Mouse (Mus musculus): ENCODE measurements around the gene Evx2.

The Evx2 gene

DNA sequence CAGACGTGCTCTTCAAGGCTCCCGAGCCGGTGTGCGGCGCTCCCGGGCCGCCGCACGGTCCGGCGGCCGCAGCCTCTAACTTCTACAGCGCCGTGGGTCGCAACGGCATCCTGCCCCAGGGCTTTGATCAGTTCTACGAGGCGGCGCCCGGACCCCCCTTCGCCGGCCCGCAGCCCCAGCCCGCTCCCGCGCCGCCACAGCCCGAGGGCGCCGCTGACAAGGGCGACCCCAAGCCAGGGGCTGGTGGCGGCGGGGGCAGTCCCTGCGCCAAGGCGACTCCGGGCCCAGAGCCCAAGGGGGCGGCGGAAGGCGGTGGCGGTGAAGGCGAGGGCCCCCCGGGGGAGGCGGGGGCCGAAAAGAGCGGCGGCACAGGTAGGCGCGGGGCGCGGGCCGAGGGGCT, 23.4 kb upstream of the Evx2 start:
- in situ Hi-C loops (cut with MboI), result no loop called here

DNA sequence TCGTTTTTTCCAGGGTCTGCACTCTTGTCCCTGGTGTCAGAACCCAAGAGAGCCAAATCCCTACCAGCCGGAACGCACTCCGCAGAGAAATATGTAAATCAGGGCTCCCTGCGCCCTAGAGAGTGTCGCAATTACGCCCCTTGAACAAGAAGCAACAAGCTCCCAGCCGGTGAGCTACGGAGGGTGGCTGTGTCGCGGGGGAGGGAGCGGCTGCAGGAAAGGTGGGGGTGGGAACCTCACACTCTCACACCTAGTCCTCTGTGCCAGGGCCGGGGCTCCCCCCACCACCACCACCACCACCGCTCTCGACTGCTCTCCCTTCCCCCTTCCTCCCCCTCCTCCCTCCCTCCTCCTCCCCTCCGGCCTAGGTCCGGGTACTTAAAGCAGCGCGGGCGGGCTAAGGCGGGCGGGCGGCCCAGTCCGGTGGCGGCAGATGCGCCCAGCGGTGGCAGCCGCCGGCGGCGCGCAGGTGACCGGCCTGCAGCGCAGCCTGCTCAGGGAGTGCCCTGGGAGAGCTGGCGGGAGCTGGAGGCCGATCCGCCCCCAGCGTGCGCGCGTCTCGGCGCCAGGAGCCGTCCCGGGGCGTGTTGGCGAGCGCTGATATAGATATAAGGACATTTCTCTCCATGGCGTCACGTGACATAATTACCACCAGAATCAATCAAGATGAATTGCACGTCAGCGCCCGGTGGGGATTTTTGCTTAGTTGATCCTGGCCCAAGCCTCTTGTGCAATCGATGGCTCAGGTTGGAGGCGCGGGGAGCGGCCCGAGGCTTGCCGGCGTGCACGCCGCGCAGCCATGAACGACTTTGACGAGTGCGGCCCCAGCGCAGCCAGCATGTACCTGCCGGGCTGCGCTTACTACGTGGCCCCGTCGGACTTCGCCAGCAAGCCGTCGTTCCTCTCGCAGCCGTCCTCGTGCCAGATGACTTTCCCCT, 22.5 kb upstream of the Evx2 start:
- in situ Hi-C loops (cut with MboI), result no loop called here

DNA sequence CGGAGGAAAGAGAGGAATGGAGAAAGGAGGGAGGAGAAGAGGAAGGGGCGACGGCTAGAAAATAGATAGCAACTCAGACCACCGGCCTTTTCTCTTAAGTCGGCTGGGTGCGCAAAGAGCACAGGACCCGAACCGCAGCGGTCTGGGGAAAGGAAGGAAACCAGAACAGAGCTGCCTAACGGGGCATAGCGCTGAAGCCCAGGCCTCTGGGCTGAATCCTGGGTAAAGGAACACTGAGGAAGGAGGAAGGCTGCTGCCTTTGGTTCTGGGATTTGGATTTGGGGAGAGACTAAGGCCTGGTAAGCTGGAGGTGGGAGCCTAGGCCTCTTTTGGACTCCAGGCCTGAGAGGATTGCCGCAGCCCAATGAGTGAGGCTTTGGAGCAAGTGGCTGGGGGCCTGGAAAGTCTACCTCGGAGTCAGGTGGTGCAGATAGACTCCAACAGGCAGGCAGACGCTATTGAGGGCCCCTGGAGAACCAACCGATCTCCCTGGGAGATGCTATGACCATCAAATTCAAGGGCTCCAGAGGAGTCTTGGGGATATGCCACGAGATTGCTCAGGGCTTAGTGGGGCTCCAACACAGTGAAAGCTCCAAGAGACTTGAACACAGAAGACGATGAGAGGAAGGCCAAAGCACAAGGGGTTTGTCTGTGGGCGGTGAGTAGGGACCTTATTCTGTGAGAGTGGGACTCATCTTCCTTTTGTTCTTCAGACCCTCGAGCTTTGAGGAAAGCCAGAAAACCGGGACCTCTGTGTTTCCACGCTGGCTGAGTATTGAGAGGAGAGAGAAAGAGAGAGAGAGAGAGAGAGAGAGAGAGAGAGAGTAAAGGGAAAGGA, 21.4 kb upstream of the Evx2 start:
- in situ Hi-C loops (cut with MboI), result no loop called here

DNA sequence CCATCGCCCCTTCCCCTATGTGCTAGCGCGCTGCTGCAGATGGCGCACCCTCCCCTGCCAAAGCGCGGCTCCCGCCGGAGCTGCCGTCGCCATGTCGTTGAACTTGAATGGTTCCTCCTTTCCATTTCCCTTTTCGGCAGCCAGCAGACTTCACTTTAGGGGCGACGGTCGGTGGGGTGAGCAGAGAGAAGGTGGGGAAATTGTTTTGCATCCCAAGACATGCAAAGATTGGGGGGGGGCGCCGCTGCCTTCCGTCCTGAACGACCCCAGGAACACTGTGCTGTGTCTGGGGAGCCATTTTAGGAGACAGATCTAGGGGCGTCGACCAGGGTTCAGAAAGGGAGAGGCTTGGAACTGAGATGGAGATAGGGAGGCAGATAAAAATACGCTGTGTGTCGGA, 20.6 kb upstream of the Evx2 start:
- in situ Hi-C loops (cut with MboI), result no loop called here

DNA sequence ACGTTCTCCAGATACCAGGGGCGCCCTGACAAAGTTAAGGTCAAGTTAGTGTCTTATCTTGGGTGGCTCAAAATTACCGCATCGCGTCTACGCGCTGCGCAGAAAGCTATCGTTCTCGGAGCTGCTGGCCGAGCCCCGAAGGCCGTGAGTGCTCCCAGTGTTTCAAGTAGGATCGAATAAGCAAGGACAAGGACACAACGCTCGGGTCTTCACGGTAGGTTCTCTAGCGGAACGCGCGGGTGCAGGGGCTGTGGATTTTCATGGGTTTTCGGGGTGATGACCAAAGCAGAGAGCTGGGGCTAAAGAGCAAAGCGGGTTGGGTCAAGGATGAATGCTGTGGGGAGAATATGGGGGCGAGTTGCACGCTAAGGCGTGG, 20.2 kb upstream of the Evx2 start:
- in situ Hi-C loops (cut with MboI), result no loop called here

DNA sequence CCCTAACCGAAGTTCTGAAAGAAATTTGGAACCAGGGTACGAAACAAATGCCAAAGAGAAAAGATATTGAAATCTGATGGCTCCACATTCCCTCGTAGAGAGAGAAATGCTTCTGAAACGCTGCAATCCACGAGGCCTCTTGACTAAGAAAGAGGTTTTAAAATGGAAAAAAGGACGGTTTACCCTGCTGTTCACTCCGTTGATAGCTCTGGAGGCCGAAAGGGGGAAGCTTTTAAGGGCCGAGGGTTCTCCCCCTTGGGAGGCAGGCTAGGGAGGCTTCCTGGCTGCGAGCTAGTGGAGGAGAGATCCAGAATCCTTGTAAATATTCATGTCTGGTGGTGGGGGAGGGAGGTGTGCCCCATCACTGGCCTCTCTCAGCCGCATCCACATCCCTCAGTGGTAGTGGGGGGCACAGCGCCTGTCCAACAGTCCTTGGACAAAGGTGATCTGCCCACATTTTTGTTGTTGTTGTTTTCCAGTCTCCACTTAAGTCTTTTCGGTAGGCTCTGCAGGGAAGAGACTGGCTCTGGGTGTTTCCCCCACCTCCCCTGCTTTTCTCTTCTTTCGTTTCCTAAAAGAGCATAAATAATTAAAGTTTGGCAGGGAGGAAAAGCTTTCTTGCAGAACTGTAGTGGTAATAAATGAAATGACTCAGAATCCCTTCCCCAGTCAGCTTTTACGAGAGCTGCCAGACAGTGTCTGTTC, 19.7 kb upstream of the Evx2 start, which contains the start of gene Hoxd11:
Gene Hoxd11 (plus strand): TSS at position 667 of the 705 bp plus-strand sequence.
- in situ Hi-C loops (cut with MboI), result no loop called here

DNA sequence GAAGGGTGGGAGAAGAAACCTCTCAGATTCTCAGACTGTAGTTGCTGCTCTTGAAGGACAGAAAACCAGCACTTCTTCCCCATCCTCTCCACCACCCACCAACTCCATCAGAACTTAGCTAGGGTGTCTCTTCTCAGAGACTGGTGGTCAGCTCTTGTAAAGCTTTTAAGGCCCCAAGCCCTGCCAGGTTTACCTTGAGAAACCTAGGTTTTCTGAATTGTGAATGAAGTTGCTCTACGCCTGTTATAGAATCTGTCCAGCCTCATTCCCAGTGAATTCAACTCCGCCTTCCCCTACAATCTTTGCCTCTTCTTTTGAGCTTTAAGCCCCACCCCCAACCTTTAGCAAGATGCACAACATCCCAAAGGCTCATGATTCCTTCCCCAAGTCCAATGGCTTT, 17.7 kb upstream of the Evx2 start:
- in situ Hi-C loops (cut with MboI), result no loop called here

DNA sequence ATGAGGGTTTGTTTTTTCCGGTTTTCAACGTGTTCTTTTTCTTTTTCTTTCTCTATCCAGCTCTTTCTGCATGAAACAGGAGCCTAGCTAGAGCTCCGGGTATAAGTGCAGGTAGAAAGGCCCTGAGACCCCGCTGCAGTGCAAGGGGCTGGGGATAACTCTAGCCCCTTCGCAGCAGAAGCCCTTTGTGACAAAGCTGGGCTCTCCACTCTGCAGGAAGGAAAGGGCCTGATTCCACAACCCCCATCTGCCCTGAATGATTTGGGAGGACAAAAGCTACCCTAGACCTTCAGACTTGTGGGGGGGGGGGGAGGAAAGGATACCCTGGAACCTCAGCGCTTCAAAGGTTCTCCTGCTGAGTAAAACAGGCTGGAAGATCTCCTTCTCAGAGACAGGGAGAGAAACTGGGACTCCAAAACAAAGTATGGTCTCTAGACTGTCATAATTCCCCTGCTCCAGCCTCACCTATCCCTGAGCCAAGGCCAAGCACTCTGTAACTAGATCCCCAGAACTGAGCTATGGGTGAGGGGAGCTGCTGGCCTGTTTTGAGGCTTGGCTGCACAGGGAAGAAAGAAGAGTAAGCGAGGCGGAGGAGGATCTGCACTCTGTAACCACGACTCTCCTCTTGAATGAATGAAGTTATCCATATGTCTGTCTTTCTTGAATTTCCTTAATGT, 17.2 kb upstream of the Evx2 start:
- in situ Hi-C loops (cut with MboI), result no loop called here

DNA sequence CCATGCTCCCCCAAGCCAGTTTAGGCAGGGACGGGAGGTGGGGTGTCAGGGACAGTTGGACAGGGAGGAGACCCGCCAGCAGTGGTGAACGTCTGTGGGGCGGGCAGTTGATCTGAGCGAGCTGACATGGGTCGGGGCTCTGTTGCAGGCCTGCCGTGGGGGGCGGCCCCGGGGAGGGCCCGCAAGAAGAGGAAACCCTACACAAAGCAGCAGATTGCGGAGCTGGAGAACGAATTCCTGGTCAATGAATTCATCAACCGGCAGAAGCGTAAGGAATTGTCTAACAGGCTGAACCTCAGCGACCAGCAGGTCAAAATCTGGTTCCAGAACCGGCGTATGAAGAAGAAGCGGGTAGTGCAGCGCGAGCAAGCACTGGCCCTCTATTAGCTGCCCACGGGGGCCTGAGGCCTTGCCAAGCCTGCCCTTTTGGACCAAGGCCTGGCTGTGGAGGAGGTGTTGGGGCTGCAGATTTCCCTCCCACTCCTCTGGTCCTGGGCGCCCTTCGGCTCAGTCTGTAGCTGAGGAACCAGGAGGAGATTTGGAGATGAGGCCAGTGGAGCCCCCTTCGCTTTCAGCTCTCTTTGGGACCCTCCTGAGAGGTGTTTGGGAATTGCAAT, 16.4 kb upstream of the Evx2 start:
- in situ Hi-C loops (cut with MboI), result no loop called here

DNA sequence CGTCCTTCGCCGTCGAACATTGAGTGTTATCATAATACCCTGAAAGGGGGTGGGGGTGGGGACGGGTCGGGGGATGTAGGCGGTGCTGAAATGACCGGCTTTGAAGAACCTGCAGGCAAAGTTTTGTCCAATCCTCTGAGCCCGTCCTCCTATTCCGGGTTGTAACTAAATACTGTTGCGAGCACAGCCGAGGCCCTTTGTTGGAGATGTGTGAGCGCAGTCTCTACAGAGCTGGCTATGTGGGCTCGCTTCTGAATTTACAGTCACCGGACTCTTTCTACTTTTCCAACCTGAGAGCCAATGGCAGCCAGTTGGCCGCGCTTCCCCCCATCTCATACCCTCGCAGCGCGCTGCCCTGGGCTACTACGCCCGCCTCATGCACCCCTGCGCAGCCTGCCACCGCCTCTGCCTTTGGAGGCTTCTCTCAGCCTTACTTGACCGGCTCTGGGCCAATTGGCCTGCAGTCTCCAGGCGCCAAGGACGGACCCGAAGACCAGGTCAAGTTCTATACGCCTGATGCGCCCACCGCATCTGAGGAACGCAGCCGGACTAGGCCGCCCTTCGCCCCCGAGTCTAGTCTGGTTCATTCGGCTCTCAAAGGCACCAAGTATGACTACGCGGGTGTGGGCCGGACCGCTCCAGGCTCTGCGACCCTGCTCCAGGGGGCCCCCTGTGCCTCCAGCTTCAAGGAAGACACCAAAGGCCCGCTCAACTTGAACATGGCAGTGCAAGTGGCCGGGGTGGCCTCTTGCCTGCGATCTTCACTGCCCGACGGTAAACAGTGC, 15.7 kb upstream of the Evx2 start, which contains the start of gene Hoxd12:
Gene Hoxd12 (plus strand): TSS at position 133 of the 785 bp plus-strand sequence.
- in situ Hi-C loops (cut with MboI), result loop anchor here (25.0 kb wide), 1 partner anchor 1113 kb away; no protein-coding TSS in a partner anchor

DNA sequence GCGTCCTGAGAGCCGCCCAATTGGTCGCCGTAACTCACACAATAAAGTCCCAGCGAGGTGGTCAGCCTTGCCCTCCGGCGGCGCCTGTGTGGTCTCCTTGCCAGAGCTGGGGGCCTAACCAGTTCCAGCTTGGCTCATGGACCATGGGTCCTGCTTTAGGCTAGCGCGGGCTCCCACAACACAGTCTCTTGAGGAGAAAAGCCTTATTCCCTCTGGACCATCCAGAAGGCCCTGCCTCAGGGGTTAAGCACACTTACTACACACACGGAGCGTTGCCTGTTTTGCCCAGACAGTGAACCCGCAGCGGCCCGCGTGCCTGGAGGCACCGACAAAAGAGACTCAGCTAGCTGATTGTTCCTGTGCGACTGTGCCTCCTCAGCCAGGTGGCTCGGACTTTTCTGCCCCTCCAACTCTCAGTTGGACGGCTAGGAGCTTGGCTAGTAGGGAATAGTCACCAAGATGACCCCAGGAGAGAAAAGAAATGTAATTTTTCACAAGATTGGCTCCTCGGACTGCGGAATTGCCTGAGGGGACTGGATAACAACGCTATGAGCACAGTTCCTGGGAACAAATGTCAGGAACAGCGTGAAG, 14.6 kb upstream of the Evx2 start:
- in situ Hi-C loops (cut with MboI), result loop anchor here (25.0 kb wide), 1 partner anchor 1112 kb away; no protein-coding TSS in a partner anchor

DNA sequence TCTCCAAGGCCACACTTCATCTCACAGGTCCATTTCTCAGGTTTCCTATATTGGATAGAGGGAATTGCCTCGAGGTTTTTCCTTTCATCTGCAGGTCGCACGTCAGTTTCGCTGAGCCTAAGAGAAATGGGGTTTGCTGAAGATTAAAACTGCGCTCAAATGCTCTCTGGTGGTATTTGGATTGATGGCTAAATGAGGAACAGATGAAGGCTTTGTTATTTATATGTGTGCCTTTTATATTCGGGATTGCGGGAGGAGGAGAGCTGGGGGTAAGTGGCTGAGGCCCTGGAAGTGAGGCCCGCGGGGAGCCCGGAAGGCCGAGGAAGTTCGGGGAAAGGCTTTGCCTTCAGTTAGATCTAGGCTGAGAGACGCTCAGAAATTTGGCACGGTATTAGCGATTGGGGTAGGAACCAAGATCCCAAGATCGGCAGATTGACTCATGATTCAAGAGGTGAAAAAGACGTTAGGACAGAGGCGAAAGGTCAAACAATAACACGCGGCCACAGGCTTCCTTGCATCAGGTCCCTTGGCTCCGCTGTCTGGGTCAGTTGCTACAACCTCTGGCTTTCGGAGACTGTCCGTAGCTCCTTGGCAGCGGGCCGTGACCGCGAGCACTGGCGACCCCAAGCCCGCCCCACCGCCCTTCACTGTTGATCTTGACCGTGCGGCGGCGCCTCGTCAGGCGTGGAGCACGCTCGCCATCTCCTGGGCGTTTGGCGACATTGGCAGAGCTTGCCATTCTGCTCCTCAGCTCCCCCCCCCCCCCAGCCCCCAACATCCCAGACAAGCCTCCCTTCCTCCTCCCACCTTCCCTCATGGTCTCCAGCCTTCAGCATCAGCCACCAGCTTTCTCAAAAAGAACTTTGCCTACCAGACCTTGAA, 13.4 kb upstream of the Evx2 start:
- in situ Hi-C loops (cut with MboI), result loop anchor here (25.0 kb wide), 1 partner anchor 1110 kb away; no protein-coding TSS in a partner anchor

DNA sequence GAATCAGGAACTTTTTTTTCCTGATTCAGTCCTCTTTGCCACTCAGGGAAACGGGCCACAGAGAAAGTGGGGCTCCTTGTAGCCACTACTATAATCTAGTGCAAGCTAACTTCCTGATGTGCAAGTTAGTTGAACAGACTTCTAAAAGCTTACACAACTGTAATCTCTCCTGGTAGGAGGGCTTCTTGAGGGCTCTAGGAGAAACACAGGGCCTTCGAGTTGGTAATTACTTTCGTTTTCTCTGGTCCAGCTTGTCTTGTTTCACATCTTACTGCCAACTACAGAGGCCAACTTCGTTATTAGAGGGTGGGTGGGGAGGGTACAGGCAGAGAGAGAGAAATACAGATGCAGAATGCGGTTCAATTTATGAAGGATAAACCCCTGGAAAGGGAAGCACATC, 12.5 kb upstream of the Evx2 start:
- in situ Hi-C loops (cut with MboI), result loop anchor here (25.0 kb wide), 1 partner anchor 1110 kb away; no protein-coding TSS in a partner anchor

DNA sequence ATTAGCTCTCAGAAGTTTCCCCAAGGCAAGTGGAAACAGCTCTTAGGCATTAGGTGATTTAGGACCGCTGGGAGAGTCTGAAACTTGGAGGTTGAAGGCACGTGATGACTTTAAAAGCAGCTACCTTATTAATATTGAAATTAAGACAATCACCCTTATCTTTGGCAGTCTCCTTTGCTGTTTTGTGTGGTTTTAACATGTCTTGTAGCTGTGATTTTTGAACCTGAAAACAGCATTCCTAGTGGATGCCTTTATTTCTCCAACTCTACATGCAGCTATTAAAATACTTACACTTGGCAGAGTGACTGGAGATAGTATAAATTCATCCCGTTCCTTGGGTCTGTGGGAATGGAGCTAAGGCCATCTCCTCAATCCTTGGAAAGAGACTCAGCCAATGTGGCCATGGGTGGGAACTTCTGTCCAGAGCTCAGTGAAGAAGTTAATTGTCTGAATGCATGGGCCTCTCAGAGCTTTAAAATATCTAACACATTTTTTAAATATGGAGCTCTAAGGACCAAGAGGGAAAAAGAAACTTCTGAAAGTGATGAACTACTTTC, 11.4 kb upstream of the Evx2 start:
- in situ Hi-C loops (cut with MboI), result loop anchor here (25.0 kb wide), 1 partner anchor 1108 kb away; no protein-coding TSS in a partner anchor

DNA sequence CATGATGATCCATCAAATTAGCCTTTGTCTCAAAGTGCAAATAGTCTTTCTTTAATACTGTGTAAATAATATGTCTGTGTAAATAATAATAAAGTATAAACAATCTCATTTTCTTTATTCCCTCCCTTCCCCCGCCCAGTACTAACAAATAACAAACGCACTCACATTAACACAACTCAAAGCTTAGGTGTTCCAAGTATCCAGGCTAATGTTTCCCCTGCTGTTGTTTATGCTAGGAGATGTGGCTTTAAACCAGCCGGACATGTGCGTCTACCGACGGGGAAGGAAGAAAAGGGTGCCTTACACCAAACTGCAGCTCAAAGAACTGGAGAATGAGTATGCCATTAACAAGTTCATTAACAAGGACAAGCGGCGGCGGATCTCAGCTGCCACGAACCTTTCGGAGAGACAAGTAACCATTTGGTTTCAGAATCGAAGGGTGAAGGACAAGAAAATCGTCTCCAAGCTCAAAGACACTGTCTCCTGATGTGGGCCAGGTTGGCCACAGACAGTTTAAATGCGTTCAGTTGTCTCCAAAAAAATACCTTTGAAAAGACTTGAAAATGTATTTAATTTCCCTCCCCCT, 10.4 kb upstream of the Evx2 start:
- in situ Hi-C loops (cut with MboI), result loop anchor here (25.0 kb wide), 1 partner anchor 1107 kb away; no protein-coding TSS in a partner anchor

DNA sequence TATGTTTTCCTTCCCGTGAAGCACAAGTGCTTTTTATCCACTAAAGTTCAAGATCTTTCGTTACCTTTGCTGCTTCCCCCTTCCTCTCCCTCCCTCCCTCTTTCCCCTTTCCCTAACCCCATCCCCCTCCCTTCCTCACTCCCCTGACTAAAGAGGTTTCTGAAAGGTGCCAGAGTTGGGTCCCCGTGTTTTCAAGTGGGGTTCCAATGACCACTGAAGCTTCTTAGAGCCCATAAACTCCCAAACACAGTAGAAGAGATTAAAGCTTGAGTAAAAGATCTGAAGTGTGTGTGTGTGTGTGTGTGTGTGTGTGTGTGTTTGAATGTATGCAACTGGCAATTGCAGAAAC, 9.8 kb upstream of the Evx2 start:
- in situ Hi-C loops (cut with MboI), result loop anchor here (25.0 kb wide), 1 partner anchor 1107 kb away; no protein-coding TSS in a partner anchor

DNA sequence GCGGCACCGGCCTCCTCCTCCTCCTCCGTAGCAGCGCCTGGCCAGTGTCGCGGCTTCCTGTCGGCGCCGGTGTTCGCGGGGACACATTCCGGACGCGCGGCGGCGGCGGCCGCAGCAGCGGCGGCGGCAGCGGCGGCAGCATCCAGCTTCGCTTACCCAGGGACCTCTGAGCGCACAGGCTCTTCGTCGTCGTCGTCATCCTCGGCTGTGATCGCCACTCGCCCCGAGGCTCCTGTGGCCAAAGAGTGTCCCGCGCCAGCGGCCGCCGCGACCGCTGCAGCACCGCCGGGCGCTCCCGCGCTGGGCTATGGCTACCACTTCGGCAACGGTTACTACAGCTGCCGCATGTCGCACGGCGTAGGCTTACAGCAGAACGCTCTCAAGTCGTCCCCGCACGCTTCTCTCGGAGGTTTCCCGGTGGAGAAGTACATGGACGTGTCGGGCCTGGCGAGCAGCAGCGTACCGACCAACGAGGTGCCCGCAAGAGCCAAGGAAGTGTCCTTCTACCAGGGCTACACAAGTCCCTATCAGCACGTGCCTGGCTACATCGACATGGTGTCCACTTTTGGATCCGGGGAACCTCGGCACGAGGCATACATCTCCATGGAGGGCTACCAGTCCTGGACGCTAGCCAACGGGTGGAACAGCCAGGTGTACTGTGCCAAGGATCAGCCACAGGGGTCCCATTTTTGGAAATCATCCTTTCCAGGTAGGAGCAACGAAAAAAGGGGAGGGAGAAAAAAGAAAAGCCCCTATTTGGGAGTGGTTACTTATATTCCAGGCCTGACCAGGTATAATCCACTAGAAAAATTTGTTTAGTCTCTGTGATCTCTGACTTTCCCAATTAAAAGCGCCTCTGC, 9.2 kb upstream of the Evx2 start:
- in situ Hi-C loops (cut with MboI), result loop anchor here (25.0 kb wide), 1 partner anchor 1106 kb away; no protein-coding TSS in a partner anchor
